Mouse (Mus musculus): Measurements from ENCODE around the gene Nrg3.

Nrg3 gene

DNA sequence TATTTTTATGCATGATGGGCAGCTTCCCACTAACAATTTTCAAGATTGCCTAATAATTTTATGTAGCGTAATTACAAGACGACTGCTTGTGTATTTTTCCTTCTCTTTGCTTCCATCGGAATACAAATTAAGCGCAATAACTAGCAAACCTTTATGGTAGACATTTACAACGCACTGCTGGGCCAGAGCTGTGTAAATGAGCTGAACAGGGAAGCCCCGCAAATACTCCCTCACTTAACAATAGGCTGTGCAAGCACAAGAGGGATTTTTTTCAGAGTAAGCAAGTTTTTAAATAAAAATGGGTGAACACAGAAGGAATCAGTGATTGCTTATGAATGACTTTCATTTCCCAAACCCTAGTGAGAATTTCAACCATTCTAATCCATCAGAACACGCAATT is 513.5 kb downstream of the Nrg3 start:
- no peak for DNase-seq (ENCODE audit: low spot score)

DNA sequence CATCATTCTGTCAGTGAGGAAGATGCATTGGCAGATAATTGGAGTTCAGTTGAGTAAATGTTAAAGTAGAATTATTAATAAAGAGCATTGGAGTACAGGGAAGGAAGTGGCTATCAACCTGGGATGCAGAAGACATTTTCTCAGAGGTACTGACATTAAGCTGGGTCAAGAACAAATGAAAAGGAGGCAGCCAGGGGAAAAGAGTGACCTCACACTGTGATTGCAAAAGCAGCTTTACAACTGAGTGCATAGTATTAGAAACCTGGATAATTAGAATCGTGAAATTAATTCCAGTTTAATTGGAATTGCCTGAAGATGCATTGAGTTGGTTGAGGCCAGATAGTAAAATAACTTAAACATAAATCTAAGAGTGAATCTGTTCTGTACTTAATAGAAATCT is 535.4 kb downstream of the Nrg3 start:
- DNase-seq (ENCODE audit: low spot score): no peak

GRCm38 (mm10) chr14:38936483-38937054 is 536.3 kb downstream of the Nrg3 start:
- DNase-seq (ENCODE audit: low spot score): no peak

GRCm38 (mm10) chr14:38923652-38924051 is 549.2 kb downstream of the Nrg3 start:
- DNase-seq (ENCODE audit: low spot score): no peak

DNA sequence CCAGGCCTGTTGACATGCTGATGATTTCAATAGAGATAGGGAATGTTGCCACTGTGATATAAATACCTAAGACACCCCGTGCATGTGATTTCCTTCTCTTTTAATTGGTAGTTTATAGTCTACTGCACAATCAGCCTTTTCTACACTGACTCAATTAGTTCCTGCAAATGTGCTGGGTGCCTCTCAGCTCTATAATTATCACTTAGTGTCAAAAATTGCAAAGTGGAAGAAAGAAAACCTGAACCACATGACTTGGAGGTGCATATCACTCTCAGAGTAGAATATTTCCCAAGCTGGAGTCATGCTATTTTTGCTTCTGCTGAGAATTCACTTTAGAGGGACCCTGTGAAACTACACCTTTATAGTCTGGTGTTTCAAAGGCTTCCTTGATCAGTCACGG is 552.1 kb downstream of the Nrg3 start:
- DNase-seq (ENCODE audit: low spot score): no peak

DNA sequence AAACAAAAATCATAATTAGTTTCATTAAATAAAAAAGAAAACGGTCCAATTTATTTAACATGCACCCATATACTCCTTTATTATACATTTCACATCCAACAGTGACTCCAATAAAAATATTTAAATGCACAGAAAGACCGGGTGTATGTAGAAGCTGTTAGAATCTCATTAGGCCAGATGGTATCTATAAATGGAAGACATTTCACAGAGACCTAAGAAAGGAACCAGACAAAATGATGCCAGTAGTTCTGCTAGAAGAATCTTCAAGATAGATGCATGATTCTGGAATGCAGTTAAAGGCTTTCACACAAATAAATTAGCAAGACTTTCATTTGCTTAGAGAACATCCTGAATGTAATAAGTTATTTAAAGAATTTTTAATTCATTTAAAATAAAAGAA is 602.3 kb downstream of the Nrg3 start:
- DNase-seq (ENCODE audit: low spot score): no peak

GRCm38 (mm10) chr14:38847566-38847965 is 625.3 kb downstream of the Nrg3 start:
- no peak for DNase-seq (ENCODE audit: low spot score)

DNA sequence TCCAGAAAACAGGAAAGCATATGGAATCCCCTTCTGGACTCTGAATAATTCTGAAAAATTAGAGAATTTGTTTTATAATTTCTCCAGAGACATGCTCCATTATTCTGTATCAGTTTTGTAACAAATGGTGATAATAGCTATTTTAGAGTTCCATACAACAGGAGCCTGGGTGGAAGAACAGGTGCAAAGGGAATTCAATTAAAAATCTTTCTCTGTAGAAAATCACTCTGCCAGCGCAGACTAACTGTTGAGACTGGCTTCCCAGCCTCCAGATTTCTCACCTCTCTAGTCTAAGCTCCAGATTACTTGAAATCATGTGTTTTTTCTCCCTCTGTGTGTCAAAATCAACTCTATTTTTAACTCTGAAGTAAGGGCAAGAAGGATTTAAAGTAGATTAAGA is 625.8 kb downstream of the Nrg3 start:
- no peak for DNase-seq (ENCODE audit: low spot score)

GRCm38 (mm10) chr14:38835006-38835405 is 637.9 kb downstream of the Nrg3 start:
- DNase-seq (ENCODE audit: low spot score): no peak

DNA sequence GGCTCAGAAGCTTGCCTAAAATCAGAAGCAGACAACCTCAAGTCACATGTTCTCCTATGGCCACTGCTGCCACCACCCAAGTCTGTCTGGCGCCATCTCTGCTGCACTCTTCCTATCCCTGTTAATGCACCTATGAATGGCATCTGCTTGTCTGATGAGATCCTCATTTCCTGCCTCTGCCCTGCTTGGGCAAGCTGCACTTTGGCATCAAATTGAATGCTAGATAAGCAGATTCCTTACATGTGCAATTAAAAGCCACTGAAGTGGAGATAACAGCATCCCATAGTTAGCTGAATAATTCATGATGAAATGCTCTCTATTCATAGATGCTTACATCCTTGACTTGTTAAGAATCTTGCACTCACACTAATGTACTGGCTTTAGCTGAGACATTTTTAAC is 648.0 kb downstream of the Nrg3 start:
- no peak for DNase-seq (ENCODE audit: low spot score)

GRCm38 (mm10) chr14:38797027-38797426 is 675.9 kb downstream of the Nrg3 start:
- no peak for DNase-seq (ENCODE audit: low spot score)

DNA sequence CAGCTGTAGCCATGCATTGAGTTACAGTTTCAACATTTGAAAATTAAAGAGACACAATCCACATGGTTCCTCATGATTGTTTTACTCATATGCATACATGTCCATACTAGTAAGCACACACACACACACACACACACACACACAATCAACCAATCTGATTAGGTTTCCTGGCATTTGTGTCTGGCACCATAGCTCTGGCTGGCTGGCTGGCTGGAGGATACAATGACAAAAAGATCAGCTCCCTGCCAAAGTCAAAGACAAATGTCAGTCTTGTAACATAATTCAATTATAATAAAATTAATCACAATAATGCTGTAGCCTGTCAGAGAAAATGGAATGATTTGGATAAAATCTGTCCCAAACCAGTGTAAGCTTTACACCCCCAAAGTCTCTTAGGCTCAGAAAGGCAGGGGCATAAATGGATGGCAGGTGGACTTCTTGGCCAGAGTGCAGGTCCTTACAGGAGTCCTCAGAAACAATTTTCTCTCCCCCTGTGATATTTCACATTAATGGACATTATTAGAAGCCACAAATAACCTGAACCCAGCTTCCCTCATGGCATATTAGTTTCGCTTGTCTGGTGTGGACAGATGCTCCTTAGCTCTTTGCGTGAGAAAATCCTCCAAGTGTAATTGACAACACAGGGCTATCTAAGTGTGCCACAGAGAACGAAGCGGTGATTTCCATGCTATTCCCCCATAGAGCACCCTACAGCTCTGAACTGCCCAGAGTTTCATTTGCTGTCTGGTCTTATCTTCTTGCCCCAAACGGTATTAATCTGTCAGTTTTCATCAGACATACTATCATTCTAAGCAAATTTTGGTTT is 697.4 kb downstream of the Nrg3 start:
- DNase-seq (ENCODE audit: low spot score): no peak

GRCm38 (mm10) chr14:38774811-38775210 is 698.1 kb downstream of the Nrg3 start:
- no peak for DNase-seq (ENCODE audit: low spot score)

GRCm38 (mm10) chr14:38730465-38730864 is 742.4 kb downstream of the Nrg3 start:
- DNase-seq (ENCODE audit: low spot score): no peak

- DNase-seq (ENCODE audit: low spot score): no peak
Observed at GRCm38 (mm10) chr14:38703894-38704293, 769.0 kb downstream of the Nrg3 start.

- no peak for DNase-seq (ENCODE audit: low spot score)
Observed at GRCm38 (mm10) chr14:38702596-38703393, 770.1 kb downstream of the Nrg3 start.

DNA sequence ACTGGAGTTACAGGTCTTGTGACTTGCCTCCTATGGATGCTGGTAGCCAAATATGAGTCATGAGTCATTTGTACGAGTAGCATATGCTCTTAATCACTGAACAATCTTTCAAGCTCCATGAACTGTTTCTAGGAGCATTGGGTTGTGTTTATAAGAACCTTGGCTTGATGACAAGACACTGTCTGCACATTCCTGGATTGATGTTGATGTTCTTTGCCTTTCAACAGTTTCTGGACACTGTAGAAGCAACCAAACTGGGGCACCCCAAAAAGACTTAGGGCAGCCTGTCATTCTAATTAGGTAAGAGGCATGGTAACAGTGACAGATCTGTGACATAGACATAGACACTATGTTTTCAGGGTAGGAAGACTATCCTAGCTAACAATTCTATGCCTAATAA is 771.5 kb downstream of the Nrg3 start:
- DNase-seq (ENCODE audit: low spot score): no peak

GRCm38 (mm10) chr14:38700972-38701371 is 771.9 kb downstream of the Nrg3 start:
- no peak for DNase-seq (ENCODE audit: low spot score)

DNA sequence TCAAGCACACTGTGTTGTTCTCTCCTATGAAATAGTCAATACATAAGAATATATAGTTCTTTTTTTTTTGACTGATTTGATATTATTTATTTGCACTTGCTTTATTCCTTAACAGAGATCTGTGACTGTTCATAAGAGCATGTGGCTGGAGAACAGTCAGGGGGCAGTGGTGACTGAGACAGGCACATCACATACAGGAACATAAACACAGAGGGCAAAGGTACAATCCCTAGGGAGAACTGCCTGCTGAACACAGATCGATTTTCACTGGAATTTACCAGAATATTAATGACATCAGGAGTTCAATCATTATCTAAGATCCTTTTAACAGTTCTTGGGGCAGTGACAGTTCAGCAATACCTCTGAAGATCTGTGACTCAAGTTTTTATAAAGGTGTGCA is 812.9 kb downstream of the Nrg3 start:
- no peak for DNase-seq (ENCODE audit: low spot score)

- no peak for DNase-seq (ENCODE audit: low spot score)
Observed at GRCm38 (mm10) chr14:38637070-38637469, 835.8 kb downstream of the Nrg3 start.

GRCm38 (mm10) chr14:38630114-38630513 is 842.8 kb downstream of the Nrg3 start:
- DNase-seq (ENCODE audit: low spot score): no peak

DNA sequence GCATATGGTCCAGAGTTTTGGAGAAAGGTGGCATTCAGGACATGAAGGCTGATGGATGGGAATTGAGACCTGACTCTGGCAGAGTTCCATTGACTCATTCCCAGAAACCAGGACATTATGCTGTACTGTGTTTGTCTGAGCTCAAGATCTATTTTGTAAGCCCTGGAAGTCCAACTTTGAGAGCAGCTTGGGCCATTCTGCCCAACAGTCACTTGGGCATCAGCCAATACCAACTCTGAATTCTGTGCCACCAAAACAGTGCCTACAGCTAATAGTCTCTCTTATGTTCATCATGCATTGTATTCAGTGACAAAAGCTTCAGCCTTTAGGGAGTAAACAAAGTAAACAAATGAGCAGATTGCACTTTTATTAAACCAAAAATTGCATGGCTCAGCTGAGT is 843.2 kb downstream of the Nrg3 start:
- no peak for DNase-seq (ENCODE audit: low spot score)

All from lung, postnatal 25 days (tissue).